Mouse (Mus musculus) lung, adult 2 months (tissue): ENCODE measurements around the gene P2rx2.

Source experiments
- CTCF ChIP-seq: fragments of 200-500 bp; IDR thresholded peaks from 2 replicates; pipeline ENCODE4 v1.5.1; 2011; ENCODE audit warnings: mild to moderate bottlenecking, low read length, control low read depth; ENCODE audit not compliant: insufficient read depth
- POLR2A ChIP-seq: fragments of 200-500 bp; IDR thresholded peaks from 2 replicates; pipeline ENCODE4 v1.6.1; 2011; ENCODE audit warnings: low read depth, mild to moderate bottlenecking, control low read depth, low read length, borderline replicate concordance; ENCODE audit errors: extremely low read depth

DNA sequence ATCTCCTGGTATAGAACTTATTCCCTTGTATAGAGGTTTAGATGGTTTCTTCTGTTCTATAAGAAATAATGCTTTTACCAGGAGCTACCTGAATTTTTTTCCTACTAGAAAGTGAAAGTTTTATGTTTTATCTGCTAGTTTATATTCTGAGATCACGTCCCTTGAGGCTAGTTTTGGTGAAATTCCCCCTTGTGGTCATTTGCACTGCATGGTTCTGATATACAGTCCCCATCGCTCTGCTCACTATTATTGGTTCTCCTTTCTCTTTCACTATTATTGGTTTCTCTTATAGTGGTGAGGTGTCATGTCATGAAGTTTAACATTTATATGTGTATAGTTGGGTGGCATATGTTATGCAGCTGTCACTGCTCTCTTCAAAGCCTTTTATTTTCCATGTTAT lies 42.4 kb downstream of the P2rx2 start:
- TF ChIP-seq CTCF (no peak), POLR2A (no peak)
